Mouse (Mus musculus) left cerebral cortex, adult 2 months (tissue): ENCODE measurements around the gene Sox6. TPM values are rescaled to one million over a fixed set of nuclear protein-coding genes. Genes with fewer than 3 reads are reported as not detected.

Source experiments
- DNase-seq, 2 experiments: peaks; one replicate each; pipeline ENCODE4 v3.0.0; 2021 to 2022; ENCODE audit warnings: low spot score in 2 of 2, mixed read lengths in 1 of 2; ENCODE audit errors: extremely low spot score in 1 of 2
- H3K27ac ChIP-seq: fragments of 200-600 bp; 2 replicates; pipeline ENCODE4 v1.8.1; 2022
- H3K4me3 ChIP-seq: fragments of 200-600 bp; 2 replicates; pipeline ENCODE4 v1.8.1; 2022
- CTCF ChIP-seq: fragments of 200-600 bp; IDR thresholded peaks from 2 replicates; pipeline ENCODE4 v1.8.1; 2022; ENCODE audit warnings: antibody characterized with exemption, mild to moderate bottlenecking, moderate library complexity
- intact Hi-C: fragments of 180-260 bp; cut with DNase I; formaldehyde crosslinking; loops from one replicate; pipeline ENCODE4 v1.15.1; 2025
- total RNA-seq, 2 experiments: library from RNA; stranded (reverse); gene quantifications; 2 replicates each; pipeline ENCODE4 v1.2.3; 2021

Sox6 gene
- total RNA-seq, 2 experiments from 2014 or later: 29.7 to 32.7 TPM

DNA sequence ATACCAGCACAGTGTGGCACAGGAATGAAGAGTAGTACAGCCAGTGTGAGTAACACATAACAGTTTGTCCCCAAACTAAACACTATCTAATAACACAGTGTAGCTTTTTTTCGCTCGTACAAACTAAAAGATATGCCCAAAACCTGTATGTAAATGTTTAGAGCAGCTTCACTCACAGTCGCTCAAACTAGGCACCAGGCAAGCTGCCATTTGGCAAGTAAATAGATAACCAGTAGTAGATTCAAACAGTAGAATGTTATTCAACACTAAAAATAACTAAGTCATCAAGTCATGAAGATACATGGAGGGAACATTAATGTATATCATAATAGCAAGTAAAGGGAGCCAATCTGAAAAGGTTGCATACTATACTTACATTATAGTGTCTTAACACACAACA is 318.8 kb downstream of the Sox6 start:
- H3K4me3 ChIP-seq: no peak overlapping the region
- intact Hi-C loops: no loop called here
- TF ChIP-seq CTCF: no peak
- no peak overlapping the region for H3K27ac ChIP-seq
- no peak for DNase-seq

DNA sequence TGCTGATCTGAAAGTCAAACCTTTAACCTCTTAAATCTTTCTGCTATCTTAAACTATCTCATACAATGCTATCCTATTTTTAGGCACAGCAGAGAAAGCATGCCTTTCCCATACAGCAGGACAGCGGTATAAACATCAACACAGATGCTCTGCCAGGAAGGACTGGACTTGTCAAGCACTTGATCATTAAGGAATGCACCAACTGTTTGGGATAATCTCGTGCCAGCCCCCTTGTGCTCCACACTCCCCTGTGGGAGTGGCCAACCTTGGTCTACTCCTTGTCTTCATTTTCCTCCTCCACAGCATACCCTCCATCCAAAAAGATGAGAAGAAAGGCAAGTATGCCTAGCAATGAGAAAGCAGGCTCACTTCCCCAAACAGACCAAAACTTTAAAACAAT is 332.5 kb downstream of the Sox6 start:
- no peak for TF ChIP-seq CTCF
- no peak for DNase-seq
- intact Hi-C loops: no loop called here
- Histone ChIP-seq H3K27ac (no peak overlapping the region), H3K4me3 (no peak overlapping the region)

DNA sequence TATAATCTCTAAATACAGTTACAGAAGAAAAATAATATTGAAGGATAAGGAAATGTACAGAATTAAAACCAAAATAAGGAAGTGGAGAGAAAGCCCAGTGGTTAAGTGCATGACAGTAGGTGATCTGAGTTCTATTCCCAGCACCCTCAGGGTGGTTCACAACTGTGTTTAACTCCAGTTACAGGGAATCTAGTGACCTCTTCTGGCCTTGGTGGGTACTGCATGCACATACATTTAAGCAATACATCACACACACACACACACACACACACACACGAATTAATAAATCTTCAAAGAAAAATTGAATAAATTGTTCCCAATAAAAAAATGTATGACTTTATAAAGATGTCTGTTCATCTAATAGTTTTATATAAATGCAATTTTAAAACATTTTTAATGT is 340.5 kb downstream of the Sox6 start:
- Histone ChIP-seq H3K27ac (no peak overlapping the region), H3K4me3 (no peak overlapping the region)
- intact Hi-C loops: no loop called here
- no peak for DNase-seq
- peak; percentile 4 for TF ChIP-seq CTCF

DNA sequence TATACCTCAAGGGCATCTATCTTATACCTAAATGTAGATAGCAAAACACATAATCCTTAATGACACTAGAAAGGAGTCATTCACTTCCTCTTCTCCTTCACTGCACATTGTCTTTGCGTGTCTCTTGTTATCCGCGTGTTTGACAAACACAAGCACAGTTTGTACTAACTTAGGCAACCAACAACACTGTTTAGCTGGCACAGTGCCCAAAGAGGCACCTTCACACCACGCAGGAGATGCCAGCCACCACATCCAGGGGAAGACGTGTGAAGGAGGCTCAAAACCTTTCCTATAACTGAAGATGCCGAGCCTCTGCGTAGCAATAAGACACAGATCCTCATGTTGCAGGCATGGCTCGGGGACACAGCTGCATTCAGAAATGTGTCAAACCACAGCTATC is 345.4 kb downstream of the Sox6 start:
- intact Hi-C loops: no loop called here
- TF ChIP-seq CTCF: no peak

DNA sequence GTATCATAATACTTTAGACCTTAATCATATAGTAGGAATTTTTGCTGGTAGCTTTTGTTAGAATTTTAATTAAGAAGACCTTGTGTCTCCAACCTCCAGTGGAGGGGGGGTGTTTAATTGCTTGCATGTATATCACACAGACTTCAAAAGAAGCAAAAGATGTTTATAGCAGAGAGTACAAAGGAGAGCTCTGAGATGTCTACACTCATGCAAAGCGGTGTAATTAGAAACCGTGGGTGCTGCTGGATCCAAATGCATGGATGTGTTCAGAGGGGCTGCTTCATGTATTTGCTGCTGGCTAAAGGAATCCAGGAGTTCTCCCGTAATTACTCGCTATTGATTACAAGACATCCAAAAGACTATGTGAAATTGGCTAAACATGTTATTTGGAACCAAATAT is 347.5 kb downstream of the Sox6 start:
- intact Hi-C loops: no loop called here
- DNase-seq: no peak
- Histone ChIP-seq H3K27ac (no peak overlapping the region), H3K4me3 (no peak overlapping the region)
- TF ChIP-seq CTCF: no peak

More for the DNA sequence above, 345.4 kb downstream of the Sox6 start:
- Histone ChIP-seq H3K27ac (no peak overlapping the region), H3K4me3 (no peak overlapping the region)
- DNase-seq: no peak

DNA sequence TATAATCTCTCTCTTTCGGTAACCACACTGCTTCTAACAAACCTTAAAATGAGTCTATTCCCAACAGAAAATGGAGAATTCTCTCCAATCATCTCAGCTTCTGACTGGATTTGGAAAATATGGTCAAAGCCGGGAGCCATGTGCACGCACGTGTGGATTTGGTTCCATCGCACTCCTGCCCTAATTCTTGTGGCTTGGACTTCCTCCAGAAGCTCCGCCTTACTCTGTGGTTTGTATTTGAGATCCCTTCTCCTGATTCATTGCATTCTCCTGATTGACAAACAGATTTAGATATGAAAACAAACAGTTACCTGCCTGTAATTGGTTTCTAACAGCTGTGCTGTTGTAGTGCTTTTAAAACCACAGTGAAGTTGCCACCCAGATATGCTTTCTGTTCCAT is 351.9 kb downstream of the Sox6 start:
- TF ChIP-seq CTCF: no peak
- intact Hi-C loops: no loop called here
- no peak overlapping the region for H3K4me3 ChIP-seq
- no peak overlapping the region for H3K27ac ChIP-seq
- DNase-seq: no peak

DNA sequence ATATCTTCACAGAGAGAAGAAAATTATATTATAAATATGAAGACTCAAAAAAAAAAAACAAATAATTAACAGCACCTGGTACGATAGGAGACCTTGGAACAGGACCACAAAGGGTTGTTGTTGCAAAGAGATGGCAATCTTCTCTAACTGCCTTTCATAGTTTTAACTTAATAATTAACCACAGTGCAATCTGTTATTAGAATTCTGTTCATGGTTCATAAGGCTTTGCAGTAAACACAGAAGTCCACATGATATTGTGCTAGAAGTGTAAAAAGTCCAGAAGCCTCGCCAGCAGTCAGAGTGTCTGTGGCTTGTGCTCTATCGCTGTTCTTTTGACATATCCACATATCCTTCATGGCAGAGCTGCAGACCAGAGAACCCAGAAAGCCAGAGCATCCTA is 354.5 kb downstream of the Sox6 start:
- no peak for TF ChIP-seq CTCF
- no peak for DNase-seq
- H3K4me3 ChIP-seq: no peak overlapping the region
- intact Hi-C loops: no loop called here
- no peak overlapping the region for H3K27ac ChIP-seq

DNA sequence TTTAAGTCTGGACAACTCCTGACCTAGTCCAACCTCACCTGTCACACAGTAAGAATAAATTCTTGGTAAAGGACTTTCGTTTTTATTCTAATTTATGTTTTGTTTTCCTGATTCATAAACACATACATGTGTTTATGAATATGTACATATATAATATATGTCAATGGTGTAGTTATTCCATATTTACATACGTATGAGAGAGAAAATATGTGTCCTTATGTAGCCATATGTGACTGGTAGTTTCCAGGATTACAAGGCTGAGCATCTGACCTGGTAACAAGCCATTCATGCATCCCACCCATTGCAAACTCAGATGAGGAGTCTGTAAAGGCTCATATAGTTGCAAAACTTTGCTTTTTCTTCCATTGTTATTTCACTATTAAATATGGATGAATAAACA is 366.8 kb downstream of the Sox6 start:
- no peak overlapping the region for H3K4me3 ChIP-seq
- no peak overlapping the region for H3K27ac ChIP-seq
- no peak for TF ChIP-seq CTCF
- intact Hi-C loops: no loop called here
- no peak for DNase-seq

DNA sequence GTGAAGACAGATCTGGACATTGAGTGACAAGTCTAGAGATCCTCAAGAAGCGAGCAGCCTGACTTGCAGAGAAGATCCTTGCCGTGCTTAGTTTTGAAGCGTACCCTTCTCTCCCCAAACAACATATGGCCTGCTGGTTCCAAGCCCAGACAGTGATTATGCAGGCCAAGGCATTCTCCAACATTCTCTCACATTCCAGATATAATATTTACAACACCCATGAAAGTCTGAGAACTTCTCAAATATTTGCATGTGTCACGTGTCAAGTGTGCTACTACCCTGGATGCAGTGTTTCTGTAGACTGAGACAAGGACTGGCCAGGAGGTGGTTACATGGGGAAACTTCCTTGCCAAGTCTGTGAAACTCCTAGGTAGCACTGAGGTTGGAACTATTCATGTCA is 367.3 kb downstream of the Sox6 start:
- DNase-seq: no peak
- TF ChIP-seq CTCF: no peak
- Histone ChIP-seq H3K27ac (no peak overlapping the region), H3K4me3 (no peak overlapping the region)
- intact Hi-C loops: no loop called here

DNA sequence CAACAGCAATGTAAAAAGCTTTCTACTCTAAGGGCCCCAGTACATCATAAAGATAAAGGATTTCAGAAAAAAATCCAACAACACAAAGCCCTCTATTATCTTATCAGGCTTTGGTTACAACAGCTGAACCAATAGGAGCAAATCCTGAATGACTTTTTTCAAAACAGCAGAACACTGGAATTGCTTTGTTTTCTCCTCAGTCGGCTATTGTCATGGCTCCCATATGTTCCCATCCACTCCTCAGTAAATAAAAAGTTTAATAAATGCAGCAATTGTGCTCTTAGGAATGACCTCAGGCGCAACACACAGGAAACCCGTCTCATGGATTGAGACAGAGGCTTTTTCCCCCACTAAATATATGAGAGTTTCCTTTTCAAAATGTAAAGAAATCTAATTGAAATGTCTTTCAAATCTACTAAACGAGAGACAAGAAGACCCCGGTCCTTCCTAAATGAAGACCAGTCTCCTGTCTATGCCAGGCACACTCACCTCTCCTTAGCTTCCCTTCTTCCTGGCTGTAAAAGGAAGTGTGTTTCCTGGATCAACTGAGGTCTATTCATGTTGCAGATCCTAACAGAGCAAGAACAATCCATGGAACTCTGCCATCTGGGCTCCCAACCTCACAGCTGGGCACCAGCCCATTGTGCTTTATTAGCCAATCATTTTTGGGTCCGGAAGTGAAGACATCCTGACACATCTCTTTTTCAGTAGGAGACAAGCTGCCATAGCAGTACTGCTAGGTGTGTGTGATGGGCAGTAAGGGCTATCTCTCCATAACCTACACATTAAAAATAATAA is 369.2 kb downstream of the Sox6 start:
- intact Hi-C loops: loop anchor here (5.0 kb wide), 1 partner anchor 363 kb away; no protein-coding TSS in a partner anchor
- H3K4me3 ChIP-seq: no peak overlapping the region
- TF ChIP-seq CTCF: no peak
- no peak for DNase-seq
- no peak overlapping the region for H3K27ac ChIP-seq

DNA sequence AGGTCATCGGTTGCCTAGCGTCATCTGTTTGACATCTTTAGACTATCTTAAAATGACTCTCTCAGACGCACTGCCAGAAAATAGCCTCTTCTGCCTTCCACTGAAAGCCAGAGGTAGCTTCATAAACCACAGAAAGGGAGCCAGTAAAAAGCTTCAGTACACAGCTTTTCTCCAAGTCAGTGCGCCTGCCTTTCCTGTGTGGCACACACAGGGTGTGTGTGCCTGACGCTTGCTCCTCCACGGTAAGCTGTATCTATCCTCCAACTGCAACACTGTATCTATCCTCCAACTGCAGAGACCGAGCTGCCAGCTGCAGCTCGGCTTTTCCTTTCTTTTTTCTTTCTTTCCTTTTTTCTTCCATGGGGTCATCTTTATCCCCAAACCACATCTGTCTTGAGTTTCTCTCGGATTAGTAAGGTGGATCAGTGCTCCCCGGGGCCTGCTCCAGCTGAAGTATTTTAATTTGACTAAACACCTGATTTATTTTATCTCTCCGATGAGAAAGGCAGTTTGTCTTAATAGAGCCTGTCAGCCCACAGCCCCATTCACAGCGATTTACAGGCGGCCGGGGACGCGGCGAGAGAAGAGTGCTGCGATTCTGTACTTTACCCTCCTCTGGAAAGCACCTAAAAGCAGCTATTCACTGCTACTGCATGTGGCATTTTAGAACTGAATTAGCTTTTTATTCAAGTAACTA is 371.8 kb downstream of the Sox6 start:
- intact Hi-C loops: loop anchor here (5.0 kb wide), 1 partner anchor 365 kb away; no protein-coding TSS in a partner anchor
- DNase-seq: no peak
- 0 out of 2 replicates have a peak overlapping the region, but pooled peaks have one; percentile 15 for H3K4me3 ChIP-seq
- H3K27ac ChIP-seq: peak overlapping the region; percentile 26
- TF ChIP-seq CTCF: no peak

DNA sequence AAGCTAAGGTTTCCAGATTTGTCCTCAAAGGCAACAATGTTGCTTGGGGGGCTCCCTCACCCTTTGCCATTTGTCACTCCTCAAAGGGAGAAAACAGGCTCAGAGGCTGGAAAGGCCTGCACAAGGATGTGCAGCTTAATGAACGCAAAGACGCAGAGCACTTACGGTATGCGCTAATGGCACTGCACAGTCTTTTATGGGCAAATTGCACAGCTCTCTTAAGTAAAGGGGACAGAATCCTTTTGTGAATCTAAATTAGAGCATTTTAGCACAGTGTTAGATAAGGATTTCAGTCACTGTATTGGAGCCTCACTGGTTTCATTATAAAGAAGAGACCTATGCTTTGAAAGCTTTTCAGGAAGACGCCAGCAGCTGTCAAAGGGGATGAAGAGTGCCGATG is 375.2 kb downstream of the Sox6 start:
- H3K4me3 ChIP-seq: no peak overlapping the region
- H3K27ac ChIP-seq: no peak overlapping the region
- TF ChIP-seq CTCF: no peak
- intact Hi-C loops: no loop called here
- no peak for DNase-seq
